Mouse (Mus musculus) MN1 (cell line): ENCODE data around the gene Cd27.

ENCODE experiments used
- DNase-seq: peaks from one replicate; pipeline ENCODE4 v3.0.0-alpha.2; 2016; ENCODE audit warnings: low spot score

Gene Cd27

DNA sequence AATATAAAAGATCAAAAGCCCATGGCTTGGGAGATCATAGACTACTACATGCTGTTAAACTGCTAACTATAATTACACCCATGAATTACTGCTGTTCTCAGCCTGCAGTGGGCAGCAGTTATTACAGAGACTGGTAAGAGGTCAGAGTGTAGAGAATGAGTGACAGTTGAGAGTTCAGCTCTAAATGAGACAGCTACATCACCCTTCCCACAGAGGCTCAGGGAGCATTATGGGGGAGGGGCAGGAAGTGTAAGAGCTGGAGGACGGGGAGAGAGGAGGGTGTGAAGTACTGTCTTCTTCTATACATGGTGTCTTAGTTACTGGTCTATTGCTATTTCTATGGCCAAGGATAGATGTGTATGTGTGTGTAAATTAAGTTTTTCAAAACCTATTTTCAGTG, 7.7 kb upstream of the Cd27 start:
- DNase-seq = no peak

DNA sequence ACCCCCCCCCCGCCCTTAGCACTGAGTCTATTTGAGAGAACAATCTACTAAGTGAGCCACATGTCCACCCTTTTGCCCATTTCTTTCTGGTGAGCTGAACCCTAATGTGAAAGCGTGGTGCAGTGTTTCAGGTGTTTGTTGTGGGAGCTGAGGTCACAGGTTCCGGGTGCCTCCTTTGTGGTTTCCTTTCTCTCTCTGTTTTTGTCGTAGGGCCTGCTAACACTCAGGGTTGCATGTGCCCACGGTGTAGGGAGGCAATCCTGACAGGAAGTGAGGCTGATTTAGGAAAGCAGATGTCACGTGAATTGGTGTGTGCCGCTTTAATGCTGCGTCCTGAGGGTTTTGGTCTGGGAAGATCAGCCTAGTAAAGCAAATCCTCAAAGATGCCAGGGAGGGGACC, 4.8 kb upstream of the Cd27 start:
- DNase-seq = no peak

DNA sequence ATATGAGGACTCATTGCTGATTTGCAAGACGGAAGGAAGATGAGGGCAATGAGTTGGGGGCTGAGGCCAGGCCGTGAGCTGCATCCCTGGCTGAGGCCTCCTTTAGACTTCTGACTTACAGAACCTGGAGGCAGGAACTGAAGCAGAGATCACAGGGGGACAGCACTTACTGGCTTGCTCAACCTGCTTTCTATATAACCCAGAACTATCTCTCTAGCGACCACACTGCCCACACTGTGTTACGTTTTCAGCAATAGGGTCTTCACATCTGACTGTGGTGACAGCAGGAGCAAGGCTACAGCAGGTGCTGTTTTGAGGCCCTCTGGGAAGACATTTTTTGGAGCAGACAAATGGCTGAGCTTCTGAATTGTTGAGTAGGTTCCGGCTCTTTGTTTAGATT, 3.8 kb upstream of the Cd27 start:
- DNase-seq = no peak

DNA sequence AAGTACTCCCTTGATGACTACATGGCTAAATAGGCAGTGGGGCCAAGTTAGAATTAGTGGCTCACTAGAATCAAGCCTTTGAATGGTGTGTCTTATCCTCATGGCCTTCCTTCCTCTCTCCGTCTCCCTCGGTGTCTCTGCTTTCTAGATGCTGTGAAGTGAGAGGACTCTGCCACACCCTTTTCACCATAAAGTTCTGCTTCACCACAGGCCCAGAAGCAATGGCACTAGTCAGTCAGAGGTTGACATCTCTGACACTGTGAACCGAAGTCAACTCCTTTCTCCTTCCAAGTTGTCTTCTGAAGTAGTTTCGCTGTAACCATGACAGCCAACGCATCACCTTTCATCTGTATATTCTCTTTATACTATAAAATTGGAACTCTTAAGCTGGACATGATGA, 2.7 kb upstream of the Cd27 start:
- DNase-seq = no peak

DNA sequence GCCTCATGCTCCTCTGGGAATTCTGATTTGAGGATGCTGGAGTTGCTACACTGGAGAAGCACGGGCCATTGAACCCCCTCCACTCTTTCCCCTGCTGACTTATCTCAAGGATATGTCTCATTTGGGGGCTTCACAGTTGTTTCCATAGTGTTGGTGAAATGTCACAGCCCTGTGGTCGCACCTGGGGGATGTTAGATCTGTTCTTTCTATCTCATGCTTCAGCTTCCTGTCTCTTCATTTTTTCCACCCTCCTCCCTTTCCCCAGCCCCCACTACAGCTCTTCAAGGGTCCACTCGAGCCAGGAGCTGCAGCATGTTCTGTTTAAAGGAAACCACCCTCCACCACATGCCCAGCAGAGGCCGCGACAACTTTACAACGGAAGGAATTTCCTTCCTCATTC, 1.6 kb upstream of the Cd27 start:
- DNase-seq = no peak

DNA sequence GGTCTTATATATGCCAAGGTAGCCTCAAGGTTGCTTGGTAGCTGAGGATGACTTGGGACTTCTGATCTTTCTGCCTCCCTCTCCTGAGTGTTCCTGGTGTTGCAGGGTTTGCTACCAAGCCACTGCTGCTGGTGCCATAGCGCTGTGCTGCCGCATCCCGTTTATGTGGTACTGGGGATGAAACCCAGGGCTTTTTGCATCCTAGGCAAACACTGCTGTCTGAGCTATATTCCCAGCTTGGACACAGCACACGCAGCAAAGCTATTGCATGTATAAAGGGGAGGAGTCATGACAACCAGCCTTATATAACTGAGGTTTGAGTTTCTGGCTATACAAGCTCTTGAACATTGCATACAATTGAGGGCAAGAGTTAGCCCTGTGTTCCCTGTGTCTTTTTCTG, 611 bp upstream of the Cd27 start:
- no peak for DNase-seq

DNA sequence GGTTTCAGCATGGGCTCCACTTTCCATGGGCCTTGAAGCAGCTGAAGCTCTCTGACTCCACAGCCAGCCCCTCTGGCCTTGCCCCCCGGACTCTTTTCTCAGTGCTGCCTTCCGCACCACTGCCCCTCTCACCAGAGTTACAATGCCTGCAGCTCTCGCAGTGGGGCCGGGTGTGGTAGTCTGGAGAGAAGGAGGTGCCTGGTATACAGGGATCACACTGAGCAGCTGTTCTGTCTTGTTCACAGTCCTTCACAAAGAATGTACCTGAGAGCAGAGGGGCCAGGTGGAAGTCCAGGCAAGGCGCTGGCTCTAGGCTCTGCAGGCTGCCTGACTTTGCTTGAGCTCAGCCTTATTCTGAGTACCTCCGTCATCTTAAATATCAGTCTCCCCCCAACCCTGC, 469 bp downstream of the Cd27 start:
- DNase-seq = no peak

DNA sequence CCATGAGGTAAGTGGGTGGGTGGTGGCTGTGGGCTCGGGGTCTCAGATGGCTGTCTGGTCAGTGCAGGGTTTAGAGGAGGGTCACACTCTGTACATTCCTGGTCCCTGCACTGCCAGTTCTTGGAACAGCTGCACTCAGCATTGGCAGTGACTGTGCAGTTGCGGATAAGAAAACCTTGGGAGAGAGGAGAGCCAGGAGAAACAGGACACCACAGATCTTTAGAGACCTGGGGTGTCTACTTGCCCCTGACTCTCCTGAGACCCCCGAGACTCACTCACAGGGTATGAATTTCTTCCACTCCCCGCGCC, 2.3 kb downstream of the Cd27 start:
- DNase-seq = no peak

DNA sequence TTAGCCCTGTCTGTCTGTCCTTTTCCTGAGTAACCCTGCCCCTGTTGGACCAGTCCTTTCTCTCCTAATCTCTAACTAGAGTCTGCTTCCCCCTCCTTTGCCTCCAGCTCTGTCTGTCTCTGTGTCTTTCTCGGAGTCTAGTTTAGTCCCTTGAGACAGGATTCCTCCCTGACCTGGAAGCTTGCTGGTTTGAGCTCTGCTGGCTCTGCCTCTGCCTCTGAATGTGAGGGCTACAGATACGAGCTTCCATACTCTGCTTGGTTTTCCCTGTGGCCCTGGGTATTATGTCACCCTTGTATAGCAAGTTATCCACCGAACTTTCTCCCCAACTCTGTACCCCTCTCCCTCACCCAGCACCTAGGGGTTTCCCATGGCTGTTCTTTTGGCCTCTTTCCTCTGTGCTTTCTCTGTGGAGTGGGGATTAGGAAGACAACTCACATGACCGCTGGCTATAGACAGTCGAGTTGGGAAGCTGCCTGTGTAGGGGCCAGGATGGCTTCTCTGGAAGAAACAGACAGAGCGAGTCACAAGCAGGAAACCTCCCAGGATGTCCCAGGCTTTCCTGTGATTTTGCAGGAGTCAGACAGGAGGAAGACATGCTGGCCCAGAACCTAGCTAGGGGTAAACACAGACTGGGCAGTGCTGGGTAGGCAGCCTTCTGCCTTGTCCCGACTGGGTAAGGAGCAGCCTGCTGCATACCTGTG, 2.8 kb downstream of the Cd27 start:
- DNase-seq = no peak

DNA sequence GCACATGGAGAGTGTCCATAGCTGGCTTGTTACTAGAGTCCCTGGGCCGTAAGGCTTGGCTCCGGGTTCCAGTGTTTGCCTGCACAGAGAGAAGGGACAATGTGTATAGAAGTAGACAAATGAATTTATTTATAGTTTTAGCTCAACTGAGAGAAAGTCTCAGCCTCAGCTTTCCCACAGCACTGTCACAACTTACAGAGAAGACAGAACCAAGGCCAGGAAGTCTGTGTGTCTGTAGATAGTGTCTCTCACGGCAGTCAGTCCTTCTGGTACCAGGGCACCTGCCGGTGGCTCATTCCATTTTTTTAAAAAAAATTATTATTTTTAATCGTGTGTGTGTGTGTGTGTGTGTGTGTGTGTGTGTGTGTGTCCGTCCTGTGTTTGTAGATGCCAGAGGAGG, 4.3 kb downstream of the Cd27 start:
- no peak for DNase-seq

DNA sequence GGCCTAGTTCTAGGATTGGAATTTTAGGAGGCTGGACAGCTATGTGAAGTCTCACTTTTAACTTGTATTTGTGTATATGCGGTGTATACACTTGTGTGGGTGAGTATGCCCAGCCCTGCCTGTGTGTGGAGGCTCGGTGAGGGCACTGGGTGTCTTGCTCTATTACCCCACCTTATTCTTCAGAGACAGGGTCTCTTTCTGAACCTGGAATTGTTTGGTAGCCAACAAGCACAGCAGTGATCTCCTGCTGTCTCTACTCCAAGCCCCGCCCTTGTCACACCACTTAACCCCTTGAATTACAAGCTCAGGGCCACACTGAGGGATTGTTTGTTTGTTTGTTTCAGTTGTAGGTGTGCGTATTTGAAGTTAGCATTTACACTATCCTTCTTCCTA, 4.8 kb downstream of the Cd27 start:
- DNase-seq = no peak

DNA sequence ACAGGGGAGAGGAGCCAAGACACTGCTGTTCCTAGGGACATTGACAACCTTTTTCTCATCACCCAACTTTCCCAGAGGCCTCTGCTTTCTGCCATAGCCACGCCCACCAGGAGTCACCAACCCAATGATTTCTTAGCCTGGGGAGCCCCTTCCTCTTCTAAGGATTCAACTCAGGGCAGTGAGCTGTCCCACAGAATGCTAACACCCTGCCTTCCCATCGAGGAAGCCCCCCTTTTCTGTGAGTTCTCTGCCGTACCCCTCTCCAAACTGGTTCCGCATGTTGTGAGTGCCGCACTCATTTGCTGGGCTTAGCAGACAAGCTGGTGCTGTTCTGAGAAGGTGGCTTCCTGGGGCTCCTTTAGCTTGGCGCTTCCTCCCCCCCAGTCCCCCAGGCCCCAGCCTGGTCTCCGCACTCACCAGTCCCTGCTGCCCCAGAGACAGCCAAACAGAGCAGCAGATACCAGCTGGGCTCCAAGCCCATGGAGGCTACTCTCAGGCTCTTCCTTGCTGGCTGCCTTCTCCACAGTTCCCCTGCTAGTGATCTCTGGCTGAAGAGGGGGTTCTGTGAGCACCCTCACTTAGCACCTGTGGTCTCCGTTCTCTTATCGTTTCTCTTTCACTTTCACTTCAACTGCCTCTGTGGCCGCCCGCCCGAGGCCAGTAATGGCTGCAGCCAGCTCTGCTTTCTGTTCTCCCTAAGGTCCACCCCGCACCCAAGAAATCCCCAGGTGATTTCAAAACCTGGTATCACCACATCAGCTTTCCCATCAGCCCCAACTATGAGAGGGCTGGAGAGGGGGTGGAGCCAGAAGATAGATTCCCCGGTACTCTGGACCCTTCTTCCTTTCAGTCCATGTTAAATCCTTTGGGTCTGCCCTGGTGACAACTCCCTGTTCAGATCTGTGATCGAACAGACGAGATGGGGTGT, 5.4 kb downstream of the Cd27 start, which contains the start of gene Tapbpl:
Tapbpl (minus strand) TSS at position 744 of the 928 bp plus-strand sequence.
- DNase-seq = peak; percentile 52

DNA sequence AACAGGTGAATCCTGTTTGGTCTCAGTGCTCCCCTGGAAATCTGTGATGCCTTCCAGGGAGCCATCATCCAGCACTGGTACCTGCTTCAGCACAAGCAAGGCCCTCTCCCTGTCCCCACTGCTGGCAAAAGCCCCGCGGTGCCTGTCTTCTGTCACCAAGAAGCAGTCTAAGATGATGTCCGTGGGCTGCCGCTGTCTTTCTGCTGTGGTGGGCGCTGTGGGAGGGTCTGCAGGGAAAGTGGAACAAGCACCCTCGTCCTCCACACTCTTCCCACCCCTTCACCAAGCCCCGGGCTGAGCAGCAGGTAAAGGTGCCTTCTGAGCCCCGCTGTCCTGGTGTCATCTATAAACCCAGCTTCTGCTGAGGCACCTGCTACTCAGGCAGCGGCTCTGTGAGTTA, 6.2 kb downstream of the Cd27 start:
- DNase-seq = no peak

DNA sequence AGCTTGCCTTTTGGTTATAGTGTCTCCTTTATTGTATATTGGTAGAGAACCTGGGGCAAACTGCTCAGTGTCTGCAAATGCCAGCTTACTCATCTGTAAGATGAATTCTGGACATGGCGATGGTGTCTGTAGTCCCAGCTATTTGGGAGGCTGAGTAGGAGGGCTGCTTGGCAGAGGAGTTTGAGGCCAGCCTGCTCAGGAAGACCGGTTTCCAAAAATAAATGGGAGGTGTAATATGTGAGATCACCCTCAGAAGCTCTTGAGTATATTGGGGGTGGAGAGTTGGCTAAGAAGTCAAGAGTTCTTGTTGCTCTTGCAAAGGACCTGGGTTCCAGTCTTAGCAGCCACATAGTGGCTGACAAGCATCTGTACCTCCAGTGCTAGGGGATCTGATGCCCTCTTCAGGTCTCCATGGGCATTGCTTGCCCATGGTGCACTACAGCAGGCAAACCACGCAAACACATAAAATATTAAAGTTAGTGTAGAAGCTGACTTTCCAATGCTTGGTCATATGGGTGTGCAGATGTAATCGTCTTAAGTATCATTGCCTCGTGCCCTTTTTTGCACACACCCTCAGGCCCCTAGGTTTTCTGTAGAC, 11.2 kb downstream of the Cd27 start:
- peak; percentile 33 for DNase-seq

DNA sequence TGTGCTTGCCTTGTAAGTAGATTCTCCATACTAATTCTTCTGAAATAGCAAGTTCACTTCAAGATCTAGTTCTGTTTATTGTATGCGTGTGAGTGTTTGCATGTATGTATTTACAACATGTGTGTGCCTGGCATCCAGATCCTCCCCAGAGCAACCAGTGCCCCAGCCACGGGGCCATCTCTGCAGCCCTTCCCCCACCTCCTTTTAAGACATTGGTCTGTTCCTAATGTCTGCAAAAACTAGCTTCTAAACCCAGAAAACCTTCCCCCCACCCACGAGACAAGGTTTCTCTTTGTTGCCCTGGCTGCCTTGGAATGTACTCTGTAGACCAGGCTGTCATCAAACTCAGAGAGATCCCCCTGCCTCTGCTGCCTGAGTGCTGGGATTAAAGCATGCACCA, 14.2 kb downstream of the Cd27 start:
- DNase-seq = no peak

DNA sequence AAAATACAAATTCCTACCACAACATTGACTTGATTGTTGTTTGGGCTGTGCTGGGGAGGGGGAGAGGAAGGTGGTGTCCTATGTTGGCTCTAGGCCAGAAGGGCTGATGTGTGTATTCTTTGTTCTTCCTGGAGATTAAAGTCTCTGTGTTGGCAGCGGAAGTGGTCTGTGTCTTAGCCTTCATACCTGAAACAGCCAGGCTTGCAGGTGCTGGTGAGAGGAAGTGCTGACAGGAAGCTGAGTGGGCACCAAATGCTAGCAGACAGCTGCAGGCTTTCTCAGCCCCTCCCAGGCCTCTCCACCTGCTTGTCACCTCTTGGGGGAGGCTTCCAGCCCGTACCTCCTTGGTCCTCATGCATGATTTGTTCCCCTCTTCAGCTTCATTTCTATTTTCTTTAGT, 14.7 kb downstream of the Cd27 start:
- DNase-seq = no peak

DNA sequence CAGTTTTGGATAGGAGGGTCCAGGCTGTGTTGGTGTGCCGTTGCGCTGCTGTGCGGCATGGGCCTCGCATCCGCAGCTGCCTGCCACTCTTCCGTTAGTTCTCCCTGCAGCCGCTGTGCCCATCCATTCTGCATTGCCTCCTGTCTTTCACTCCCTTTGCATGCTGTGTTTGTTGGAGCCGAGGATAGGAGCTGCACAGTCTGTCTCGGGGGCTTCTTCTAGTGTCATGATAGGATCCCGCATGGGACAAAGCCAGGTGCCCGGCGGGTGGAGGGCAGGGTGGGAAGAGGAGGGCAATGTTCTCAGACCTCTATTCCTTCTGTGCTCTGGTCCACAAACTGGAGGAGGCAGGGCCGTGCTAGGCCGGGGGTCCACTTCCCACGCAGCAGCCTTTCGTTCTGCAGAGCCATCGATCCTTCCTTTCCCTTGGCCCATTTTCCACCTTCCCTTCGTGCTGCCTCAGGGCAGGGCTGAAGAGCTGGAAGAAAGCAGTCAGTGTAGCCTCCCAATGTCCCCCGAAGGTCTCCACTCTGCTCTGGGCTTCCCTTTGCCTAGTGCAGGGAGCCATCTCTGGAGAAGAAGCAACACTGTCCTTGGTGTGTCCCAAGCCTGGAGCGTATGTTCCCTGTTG, 15.6 kb downstream of the Cd27 start:
- no peak for DNase-seq

DNA sequence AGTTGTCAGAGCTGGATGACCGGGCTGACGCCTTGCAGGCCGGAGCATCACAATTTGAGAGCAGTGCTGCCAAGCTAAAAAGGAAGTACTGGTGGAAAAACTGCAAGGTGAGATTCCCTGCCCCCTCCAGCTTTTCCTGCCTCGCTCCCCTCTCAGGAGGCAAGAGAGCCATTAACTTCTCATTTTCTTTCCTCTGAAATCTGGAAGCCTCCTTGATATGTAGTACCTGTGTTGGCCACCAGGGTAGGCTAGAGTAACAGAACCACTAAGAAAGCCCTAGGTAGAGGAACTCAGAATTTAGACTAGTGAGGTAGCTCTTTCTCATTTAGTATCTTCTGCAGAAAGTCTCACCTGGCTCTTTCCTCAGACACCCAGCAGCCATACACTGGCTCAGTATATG, 17.8 kb downstream of the Cd27 start:
- peak; percentile 69 for DNase-seq

DNA sequence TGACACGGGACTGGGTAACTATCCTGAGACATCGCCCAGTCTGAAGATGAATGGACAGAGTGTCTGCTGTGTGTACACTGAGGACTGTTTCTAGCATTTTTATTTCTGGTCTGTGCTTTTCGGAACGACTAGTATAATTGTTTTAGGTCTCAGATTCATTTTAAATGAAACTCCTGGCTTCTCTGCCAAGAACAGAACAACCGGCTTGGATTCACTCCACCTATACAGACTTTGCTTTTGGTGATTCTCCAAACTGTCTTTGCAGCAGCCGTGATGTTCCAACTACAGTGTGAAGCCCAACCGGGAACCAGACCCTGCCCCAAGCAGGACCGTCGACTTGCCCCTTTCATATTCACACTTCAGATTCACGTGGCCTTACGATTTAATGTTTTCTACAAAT, 18.9 kb downstream of the Cd27 start:
- no peak for DNase-seq

DNA sequence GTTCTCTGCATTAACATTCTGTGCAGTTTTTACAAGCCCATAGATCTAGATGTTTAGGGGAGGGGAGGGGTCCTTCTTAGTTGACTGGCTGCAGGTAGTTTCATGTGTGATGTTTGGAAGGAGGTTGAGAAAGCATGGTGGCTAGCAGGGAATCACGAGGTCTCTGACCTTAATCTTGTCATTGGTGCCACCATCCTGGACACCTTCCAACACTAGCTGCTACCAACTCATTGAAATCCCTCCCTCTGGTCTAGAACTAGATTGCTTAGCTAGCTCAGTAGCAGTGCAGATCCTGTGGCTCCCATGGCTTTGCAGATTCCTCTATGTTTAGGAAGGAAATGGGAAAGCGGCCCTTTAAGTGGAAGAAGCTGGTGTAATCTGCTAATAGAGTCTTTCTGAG, 19.9 kb downstream of the Cd27 start:
- no peak for DNase-seq

DNA sequence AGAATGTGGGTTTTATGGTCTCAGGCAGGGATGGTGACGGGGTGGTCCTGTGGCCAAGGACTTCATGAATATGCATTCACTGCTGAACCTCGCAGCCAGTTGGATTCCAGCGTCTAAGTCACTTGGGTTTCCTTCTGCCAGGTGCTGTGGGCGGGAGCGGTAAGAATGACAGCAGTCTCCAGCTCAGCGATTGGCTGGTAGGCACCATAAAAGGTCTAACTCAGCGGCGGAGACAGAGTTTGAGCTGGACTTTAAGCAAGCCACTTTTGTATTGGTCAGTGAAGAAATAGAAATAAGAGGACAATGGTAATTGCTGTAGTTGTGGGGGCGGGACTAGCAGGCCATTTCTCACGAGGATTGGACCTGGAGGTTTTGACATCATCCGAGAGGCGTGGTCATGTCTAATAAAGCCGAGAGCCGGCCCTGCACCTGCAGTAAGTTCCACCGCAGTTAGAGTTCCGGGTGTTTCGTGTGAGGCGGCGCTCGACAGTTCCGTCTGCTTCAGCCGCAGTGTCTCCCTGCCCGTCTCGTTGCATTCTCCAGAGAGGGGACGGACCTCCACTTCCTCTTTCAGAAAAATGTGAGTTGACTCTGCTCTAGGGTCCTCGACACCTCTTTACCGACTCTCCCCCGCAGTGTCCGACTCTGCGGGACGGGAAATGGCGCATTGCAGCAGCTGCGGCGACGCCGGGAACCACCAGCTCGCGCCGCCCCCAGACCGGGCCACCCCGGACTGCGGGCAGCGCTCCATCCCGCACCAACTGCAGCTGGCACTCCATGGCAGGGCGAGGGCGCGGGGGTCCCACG, 21.5 kb downstream of the Cd27 start, which contains the start of gene Vamp1:
Vamp1 (plus strand) TSS at position 404 of the 807 bp plus-strand sequence.
- DNase-seq = peak; percentile 94

DNA sequence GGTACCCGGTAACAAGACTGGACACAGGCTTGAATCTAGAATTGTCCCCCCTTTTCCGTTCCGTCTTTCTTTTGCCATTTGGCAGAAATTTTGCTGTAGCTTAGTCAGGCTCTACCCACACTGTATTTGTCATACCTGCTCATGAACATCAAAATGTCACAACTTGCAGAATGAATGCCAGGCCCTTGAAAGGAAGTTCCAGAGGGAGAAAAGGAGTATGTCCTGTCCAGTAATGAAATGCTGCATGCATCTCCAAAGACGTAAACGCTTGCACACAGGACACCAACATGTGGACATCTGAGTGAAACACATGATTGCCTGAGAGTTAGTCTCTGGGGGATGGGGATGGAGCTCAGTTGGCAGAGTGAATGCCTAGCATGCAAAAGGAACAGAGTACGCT, 23.1 kb downstream of the Cd27 start:
- DNase-seq = peak; percentile 56
